Mouse (Mus musculus) heart, postnatal 36 days (tissue): ENCODE data around the gene Fam186b. TPM values are rescaled to one million over a fixed set of nuclear protein-coding genes. Genes with fewer than 3 reads are reported as not detected.

Experiments
- DNase-seq, 2 experiments: peaks; one replicate each; pipeline ENCODE4 v3.0.0; 2021 to 2022
- intact Hi-C: fragments of 180-260 bp; cut with DNase I; formaldehyde crosslinking; loops from one replicate; pipeline ENCODE4 v1.15.1; 2025
- total RNA-seq, 2 experiments: library from RNA; stranded (reverse); gene quantifications; 2 replicates each; pipeline ENCODE4 v1.2.3; 2021

Fam186b gene
- total RNA-seq, 2 experiments from 2014 or later = not detected

DNA sequence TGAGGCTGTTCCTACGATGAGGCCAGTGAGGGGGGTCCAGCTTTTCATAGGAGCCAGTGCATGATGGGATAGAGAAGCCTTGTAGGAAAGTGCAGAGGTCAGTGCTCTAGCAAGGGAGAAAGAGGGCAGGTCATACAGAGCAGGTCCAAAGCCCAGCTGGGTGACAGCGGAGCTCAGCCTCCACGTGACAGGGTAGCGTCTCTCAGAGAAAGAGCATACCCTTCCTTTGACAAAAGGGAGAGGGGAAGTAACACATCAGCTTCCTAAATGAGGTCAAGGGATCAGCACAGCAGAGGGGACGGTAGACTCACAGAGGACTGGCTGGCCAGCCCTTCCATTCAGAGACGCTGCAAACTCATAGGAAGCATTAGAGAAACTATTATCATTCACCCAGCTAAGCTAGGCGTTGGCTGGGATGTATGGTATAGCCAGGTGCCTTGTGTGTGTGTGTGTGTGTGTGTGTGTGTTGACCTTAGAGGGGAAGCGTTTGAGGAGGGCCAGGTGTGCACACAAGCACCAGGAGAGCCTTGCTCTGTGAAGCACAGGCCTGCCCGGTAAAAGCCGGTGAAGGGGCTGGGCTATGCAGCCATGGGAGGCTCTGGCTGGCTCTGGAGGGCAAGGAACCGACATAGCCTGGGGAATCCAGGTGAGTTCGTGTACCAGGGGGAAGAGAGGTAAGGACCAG, 61.2 kb downstream of the Fam186b start:
- intact Hi-C loops = no loop called here
- no peak for DNase-seq

DNA sequence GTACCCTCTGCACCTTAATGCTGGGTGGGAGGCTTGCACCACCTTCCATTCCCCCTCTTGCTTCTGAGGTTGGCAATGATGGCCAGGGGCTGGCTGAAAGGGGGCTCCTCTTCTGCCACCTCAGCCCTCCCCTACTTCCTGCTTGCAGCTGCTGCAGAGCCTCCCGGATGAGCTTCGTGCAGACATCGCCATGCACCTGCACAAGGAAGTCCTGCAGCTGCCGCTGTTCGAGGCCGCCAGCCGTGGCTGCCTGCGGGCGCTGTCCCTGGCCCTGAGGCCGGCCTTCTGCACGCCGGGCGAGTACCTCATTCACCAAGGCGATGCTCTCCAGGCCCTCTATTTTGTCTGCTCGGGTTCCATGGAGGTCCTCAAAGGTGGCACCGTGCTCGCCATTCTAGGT, 62.0 kb downstream of the Fam186b start:
- intact Hi-C loops = no loop called here
- DNase-seq = no peak

- intact Hi-C loops = no loop called here
- DNase-seq = no peak
Measured at GRCm38 (mm10) chr15:99231998-99232397, 63.7 kb downstream of the Fam186b start.

DNA sequence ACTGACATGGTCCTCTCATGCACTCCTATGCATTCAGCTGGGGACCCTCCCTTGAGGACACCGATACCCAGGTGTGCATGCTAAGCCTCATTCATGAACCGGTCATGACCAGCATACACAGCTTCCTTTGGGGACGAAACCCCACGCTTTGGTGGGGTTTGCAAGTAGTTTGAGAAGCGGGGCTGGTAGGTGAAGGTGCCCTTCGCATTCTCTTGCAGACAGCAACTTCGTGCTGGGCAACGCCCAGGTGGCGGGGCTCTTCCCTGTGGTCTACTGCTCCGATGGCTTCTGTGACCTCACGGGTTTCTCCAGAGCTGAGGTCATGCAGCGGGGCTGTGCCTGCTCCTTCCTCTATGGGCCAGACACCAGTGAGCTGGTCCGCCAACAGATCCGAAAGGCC, 69.6 kb downstream of the Fam186b start:
- intact Hi-C loops = no loop called here
- no peak for DNase-seq

DNA sequence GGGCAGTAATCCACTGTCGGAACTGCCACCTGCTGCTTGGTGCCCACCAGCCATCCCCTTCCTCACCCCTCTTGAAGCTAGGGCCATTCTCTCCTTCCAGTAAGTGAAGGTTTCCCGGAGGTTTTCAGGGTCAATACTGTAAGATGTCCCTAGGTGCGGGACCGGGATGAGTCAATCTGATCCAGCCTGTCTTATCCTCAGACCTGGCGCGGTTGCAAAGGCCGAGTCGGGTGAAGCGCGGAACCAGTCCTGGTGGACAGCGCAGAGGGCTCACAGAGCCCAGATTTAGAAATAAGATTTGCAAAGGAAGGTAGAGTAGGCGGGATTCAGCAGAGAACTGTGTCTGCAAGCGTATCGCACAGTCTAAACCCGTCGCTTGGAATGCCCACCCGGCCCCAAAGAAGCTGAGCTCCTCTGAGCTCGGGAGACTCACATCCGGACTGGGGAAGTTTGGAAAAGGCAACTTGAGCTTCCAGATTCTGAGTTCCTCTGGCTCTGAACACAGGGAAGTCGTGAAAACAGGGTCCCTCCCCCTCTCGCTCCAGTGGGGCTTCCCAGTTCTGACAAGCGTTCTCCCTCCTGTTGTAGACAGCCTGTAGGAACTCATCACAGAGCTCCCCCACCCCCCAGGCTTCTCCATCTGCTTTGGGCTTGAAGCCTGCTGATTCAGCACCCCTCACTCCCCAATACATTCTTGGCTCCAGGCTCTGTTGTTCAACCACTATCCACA, 70.4 kb downstream of the Fam186b start:
- DNase-seq = peak in 1 of 2 experiments; percentile 14
- intact Hi-C loops = no loop called here

DNA sequence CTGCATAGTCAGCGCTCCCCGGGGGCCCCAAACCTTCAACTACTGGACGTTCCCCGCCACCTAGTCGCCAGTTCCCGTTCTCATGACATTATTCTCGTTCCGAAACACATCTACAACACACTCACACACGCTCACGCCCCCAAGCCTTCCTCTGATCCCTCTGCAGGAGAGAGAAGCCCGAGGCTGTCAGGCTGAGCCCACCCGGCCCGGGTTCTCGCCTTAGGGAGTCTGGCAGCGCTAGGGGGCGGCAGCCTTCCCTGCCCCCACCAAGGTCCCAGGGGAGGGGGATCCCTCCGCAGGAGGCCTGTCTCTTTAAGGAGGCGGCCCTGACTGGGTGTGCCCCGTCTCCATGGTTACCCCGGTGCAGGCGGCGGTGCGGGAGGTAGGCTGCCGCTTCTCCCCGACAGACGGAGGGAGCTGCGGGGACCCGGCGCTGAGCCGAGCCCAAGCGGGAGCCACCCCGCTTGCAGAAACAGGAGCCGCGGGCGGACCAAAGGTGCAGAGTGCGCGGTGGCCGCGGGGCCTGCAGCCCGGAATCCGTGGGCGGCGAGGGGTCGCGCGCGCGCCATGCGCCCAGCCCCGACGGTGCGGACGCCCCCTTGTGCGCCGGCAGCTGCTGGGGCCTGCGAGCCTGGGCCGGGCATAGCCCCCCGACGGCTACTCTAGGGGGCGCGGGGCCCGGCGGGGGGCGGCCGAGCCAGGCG, 71.3 kb downstream of the Fam186b start, which contains the start of gene Kcnh3:
Gene Kcnh3, plus strand, starts transcription at position 654 of the 704 bp plus-strand sequence.
- DNase-seq = peak; percentile 43 to 44

DNA sequence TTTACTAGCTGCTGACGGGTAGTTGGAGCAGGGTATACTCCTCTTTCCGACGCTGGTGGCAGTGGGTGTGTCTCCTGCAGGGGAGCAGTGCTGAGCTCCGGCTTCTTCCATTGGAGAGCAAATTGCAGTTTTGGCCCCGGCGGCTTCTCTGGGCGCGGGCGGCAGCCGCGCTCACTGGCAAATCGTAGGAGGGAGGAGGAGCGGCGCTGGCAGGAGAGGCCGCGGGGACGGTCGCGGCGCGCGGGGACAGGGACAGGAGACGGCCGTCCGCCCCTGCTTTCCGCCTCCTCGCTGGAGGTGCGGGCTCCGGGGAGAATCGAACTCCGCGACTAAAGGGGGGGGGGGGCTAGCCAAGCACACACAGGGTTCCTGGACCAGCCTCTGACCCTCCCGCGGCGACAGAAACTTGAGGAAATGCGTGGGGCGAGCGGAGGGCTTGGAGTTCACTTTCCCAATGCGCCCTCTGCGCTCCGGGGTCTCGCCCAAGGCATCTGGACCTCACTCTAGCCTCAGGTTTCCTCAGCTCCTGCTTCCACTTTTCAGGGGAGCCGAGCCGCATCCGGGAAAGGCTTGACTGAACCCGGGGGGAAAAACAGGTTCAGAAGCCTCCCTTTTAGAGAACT, 72.0 kb downstream of the Fam186b start:
- peak; percentile 35 to 47 for DNase-seq
- intact Hi-C loops = no loop called here

More for the DNA sequence above, 71.3 kb downstream of the Fam186b start, which contains the start of gene Kcnh3:
- intact Hi-C loops = no loop called here

GRCm38 (mm10) chr15:99222794-99223584, 72.7 kb downstream of the Fam186b start:
- no peak for DNase-seq
- intact Hi-C loops = no loop called here

DNA sequence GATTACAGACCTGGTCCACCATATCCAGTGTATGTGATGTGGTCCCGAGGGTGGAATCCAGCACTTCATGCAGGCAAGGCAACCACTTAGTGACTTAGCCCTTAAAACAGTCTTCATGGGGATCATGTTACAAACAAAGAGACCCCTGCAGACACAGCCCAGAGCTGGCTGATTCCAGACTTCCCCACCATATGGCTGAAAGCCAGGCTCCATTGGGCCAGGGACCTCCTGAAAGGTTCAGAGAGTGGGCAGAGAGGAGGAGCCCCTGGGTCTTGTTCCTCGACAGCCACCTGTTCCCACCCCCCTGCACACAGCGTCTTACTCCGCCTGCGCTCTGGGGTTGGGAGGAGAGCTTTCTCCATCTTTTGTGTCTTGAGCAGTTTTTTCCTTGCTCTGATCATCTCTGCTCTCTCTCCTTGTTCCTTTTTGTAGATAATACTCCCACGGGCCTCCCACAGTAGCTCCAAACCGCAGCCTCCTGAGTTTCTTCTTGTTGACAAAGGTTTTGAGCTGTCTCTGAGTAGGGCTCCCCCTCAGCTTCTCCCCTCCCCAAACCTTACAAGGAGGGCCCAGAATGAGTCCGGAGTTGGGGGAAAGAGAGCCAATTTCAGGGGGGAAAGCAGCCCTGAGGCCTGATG, 74.3 kb downstream of the Fam186b start:
- no peak for DNase-seq
- intact Hi-C loops = no loop called here

Other genes with a start within 250 kb of the Fam186b start
- gene Prph, start 240.7 kb downstream of the Fam186b start, total RNA-seq = under 1 TPM; 0.14 to 0.94 TPM
- under 1 TPM; 0.33 to 0.49 TPM for gene Troap, start 221.3 kb downstream of the Fam186b start, total RNA-seq
- not detected for gene C1ql4, start 208.1 kb downstream of the Fam186b start, total RNA-seq
- under 1 TPM; 0.22 to 0.36 TPM for gene Dnajc22, start 202.7 kb downstream of the Fam186b start, total RNA-seq
- gene Spats2, start 170.0 kb downstream of the Fam186b start, total RNA-seq = 1 to 10 TPM; 6.6 to 7.9 TPM
- gene Kcnh3, start 71.0 kb downstream of the Fam186b start, total RNA-seq = under 1 TPM; 0.08 to 0.19 TPM
- 10 to 100 TPM; 46.6 to 49.5 TPM for gene Mcrs1, start 43.9 kb downstream of the Fam186b start, total RNA-seq
- gene Prpf40b, start 801 bp downstream of the Fam186b start, total RNA-seq = 10 to 100 TPM; 20.4 to 24.3 TPM
- 10 to 100 TPM; 19.0 to 22.3 TPM for gene Fmnl3, start 74.6 kb upstream of the Fam186b start, total RNA-seq
- gene Tmbim6, start 97.0 kb upstream of the Fam186b start, total RNA-seq = 100 to 1,000 TPM; 233 to 243 TPM
- 1 to 10 TPM; 6.9 to 8.8 TPM for gene Nckap5l, start 161.9 kb upstream of the Fam186b start, total RNA-seq
- 1 to 10 TPM; 3.2 to 3.4 TPM for gene Bcdin3d, start 178.8 kb upstream of the Fam186b start, total RNA-seq
- gene Faim2, start 232.3 kb upstream of the Fam186b start, total RNA-seq = under 1 TPM; 0.31 to 0.33 TPM